Mouse (Mus musculus) liver, embryonic 12.5 days (tissue): ENCODE results near the gene Tcta. TPM values are rescaled to one million over a fixed set of nuclear protein-coding genes. Genes with fewer than 3 reads are reported as not detected.
A peak's percentile ranks its signal among the peaks of the same experiment; 100 is the strongest.
"Not testable (repeated sequence)": the region's sequence is repeated elsewhere in the genome, so short reads cannot be mapped to it uniquely, and the experiment has no call there.

Experiments
- ATAC-seq: fragments of 200-750 bp; cut with Nextera tagmentation; 2 replicates; pipeline ENCODE4 v1.8.0; 2017; ENCODE audit warnings: moderate number of reproducible peaks, mild to moderate bottlenecking, moderate library complexity
- H3K27ac ChIP-seq: fragments of 300-500 bp; sonication (generic); 2 replicates; pipeline ENCODE4 v1.5.1; 2016; ENCODE audit warnings: mild to moderate bottlenecking
- H3K27me3 ChIP-seq: fragments of 300-500 bp; sonication (generic); replicated peaks from 2 replicates; pipeline ENCODE4 v1.6.1; 2016; ENCODE audit warnings: mild to moderate bottlenecking, moderate library complexity
- H3K36me3 ChIP-seq: fragments of 300-500 bp; sonication (generic); 2 replicates; pipeline ENCODE4 v1.6.1; 2016; ENCODE audit warnings: mild to moderate bottlenecking, moderate library complexity
- H3K4me1 ChIP-seq: fragments of 300-500 bp; sonication (generic); 2 replicates; pipeline ENCODE4 v1.6.1; 2016
- H3K4me2 ChIP-seq: fragments of 300-500 bp; sonication (generic); 2 replicates; pipeline ENCODE4 v1.6.1; 2016; ENCODE audit warnings: mild to moderate bottlenecking, moderate library complexity
- H3K4me3 ChIP-seq: fragments of 300-500 bp; sonication (generic); 2 replicates; pipeline ENCODE4 v1.5.1; 2016; ENCODE audit warnings: mild to moderate bottlenecking, moderate library complexity
- H3K9ac ChIP-seq: fragments of 300-500 bp; sonication (generic); 2 replicates; pipeline ENCODE4 v1.6.1; 2016; ENCODE audit warnings: mild to moderate bottlenecking, moderate library complexity
- H3K9me3 ChIP-seq: fragments of 300-500 bp; sonication (generic); replicated peaks from 2 replicates; pipeline ENCODE4 v1.6.1; 2016; ENCODE audit warnings: mild to moderate bottlenecking, moderate library complexity
- WGBS: fragments of 180-500 bp; shearing (Covaris S2); methylation state at CpG from one replicate; pipeline ENCODE4 v1.1.7; 2016; ENCODE audit not compliant: insufficient replicate concordance; 5-methylcytosine and 5-hydroxymethylcytosine counted together
- polyA plus RNA-seq: library from polyadenylated mRNA; unstranded; fragments of >200 nt; fragmentation: Nextera tagmentation; extraction: Ambion mirVana; gene quantifications from 2 replicates; pipeline ENCODE4 v1.2.1, GENCODE M21; 2016

The Tcta gene
- polyA plus RNA-seq, 1 experiment from 2014 or later, result 13.4 TPM

- no peaks in the 10 kb centered on the region for H3K9me3 ChIP-seq
- H3K4me3 ChIP-seq, result peak overlapping the region; percentile 94
- 8% methylated on average over 12 of the region's 12 CpGs for whole genome bisulfite sequencing
- H3K36me3 ChIP-seq, result peaks cover 43% of the 10 kb centered on the region
- no peak for ATAC-seq
- H3K9ac ChIP-seq, result peak overlapping the region; percentile 99
- peaks cover 58% of the 10 kb centered on the region for H3K4me1 ChIP-seq
- no peaks in the 10 kb centered on the region for H3K27me3 ChIP-seq
- H3K4me2 ChIP-seq, result peak overlapping the region; percentile 92
- H3K27ac ChIP-seq, result peak overlapping the region; percentile 100
These were observed 1.3 kb upstream of the Tcta start for GRCm38 (mm10) chr9:108307021-108307807.

GRCm38 (mm10) chr9:108306571-108306980, 616 bp upstream of the Tcta start:
- WGBS, result under 1% methylated on average over 51 of the region's 51 CpGs

GRCm38 (mm10) chr9:108305170-108305569, 790 bp downstream of the Tcta start:
- Histone ChIP-seq H3K4me1 (peaks cover 43% of the 10 kb centered on the region), H3K9ac (peak overlapping the region; percentile 92), H3K27ac (peak overlapping the region; percentile 100), H3K9me3 (no peaks in the 10 kb centered on the region), H3K4me3 (peak overlapping the region; percentile 94), H3K36me3 (peaks cover 36% of the 10 kb centered on the region), H3K27me3 (no peaks in the 10 kb centered on the region), H3K4me2 (peak overlapping the region; percentile 92)
- WGBS, result 0% methylated on average over 1 of the region's 1 CpGs
- no peak; the same call in 1 of the 2 replicates for ATAC-seq

More at GRCm38 (mm10) chr9:108306571-108306980, 616 bp upstream of the Tcta start:
- peak overlapping the region; percentile 100 for H3K27ac ChIP-seq
- ATAC-seq, result peak; percentile 79
- no peaks in the 10 kb centered on the region for H3K27me3 ChIP-seq
- H3K4me3 ChIP-seq, result peak overlapping the region; percentile 94
- peaks cover 42% of the 10 kb centered on the region for H3K36me3 ChIP-seq
- peak overlapping the region; percentile 92 for H3K4me2 ChIP-seq
- peaks cover 52% of the 10 kb centered on the region for H3K4me1 ChIP-seq
- H3K9me3 ChIP-seq, result no peaks in the 10 kb centered on the region
- H3K9ac ChIP-seq, result peak overlapping the region; percentile 99

- no peaks in the 10 kb centered on the region for H3K9me3 ChIP-seq
- peak overlapping the region; percentile 92 for H3K9ac ChIP-seq
- WGBS, result 43% methylated on average over 4 of the region's 4 CpGs
- H3K27me3 ChIP-seq, result no peaks in the 10 kb centered on the region
- H3K4me1 ChIP-seq, result peaks cover 38% of the 10 kb centered on the region
- peaks cover 32% of the 10 kb centered on the region for H3K36me3 ChIP-seq
- ATAC-seq, result no peak
- H3K27ac ChIP-seq, result peak overlapping the region; percentile 100
- H3K4me3 ChIP-seq, result peak overlapping the region; percentile 94
- peak overlapping the region; percentile 92 for H3K4me2 ChIP-seq
These were observed 1.2 kb downstream of the Tcta start for GRCm38 (mm10) chr9:108304716-108305115.

- no peak for ATAC-seq
- H3K4me2 ChIP-seq, result no peak overlapping the region
- 0 out of 2 replicates have a peak overlapping the region, but pooled peaks have one; percentile 5 for H3K27ac ChIP-seq
- H3K9me3 ChIP-seq, result no peaks in the 10 kb centered on the region
- H3K4me1 ChIP-seq, result peaks cover 19% of the 10 kb centered on the region
- no peaks in the 10 kb centered on the region for H3K27me3 ChIP-seq
- no peak overlapping the region for H3K9ac ChIP-seq
- H3K4me3 ChIP-seq, result no peak overlapping the region
- peaks cover 25% of the 10 kb centered on the region for H3K36me3 ChIP-seq
- 76% methylated on average over 3 of the region's 3 CpGs for WGBS
These were observed 4.1 kb downstream of the Tcta start for GRCm38 (mm10) chr9:108301853-108302252.

- Histone ChIP-seq H3K4me3 (peak within 1 kb of the TSS; percentile 33), H3K27me3 (0 out of 2 replicates have a peak, but pooled peaks cover 4% of the 10 kb centered on the region), H3K4me2 (peak within 1 kb of the TSS; percentile 39), H3K9me3 (no peaks in the 10 kb centered on the region), H3K9ac (0 out of 2 replicates have a peak within 1 kb of the TSS, but pooled peaks have one; percentile 22), H3K36me3 (peaks cover 4% of the 10 kb centered on the region; the same call in 1 of the 2 replicates), H3K4me1 (peaks cover 3% of the 10 kb centered on the region; the same call in 1 of the 2 replicates), H3K27ac (peak within 1 kb of the TSS; percentile 61)
- 51% methylated on average over 18 of the region's 18 CpGs for WGBS
- peak; percentile 69 for ATAC-seq
These were observed 9.3 kb downstream of the Tcta start, which contains the start of gene Amt for GRCm38 (mm10) chr9:108296453-108297355. Amt (plus strand) TSS chr9:108296853.

- H3K4me3 ChIP-seq, result peak overlapping the region; percentile 66
- no peaks in the 10 kb centered on the region for H3K9me3 ChIP-seq
- 0 out of 2 replicates have a peak, but pooled peaks cover 2% of the 10 kb centered on the region for H3K27me3 ChIP-seq
- no peak overlapping the region for H3K9ac ChIP-seq
- WGBS, result 47% methylated on average over 6 of the region's 6 CpGs
- H3K36me3 ChIP-seq, result no peaks in the 10 kb centered on the region
- H3K4me2 ChIP-seq, result peak overlapping the region; percentile 78
- ATAC-seq, result no peak
- H3K27ac ChIP-seq, result no peak overlapping the region
- H3K4me1 ChIP-seq, result peaks cover 20% of the 10 kb centered on the region
These were observed 15.2 kb downstream of the Tcta start for GRCm38 (mm10) chr9:108290773-108291172.

- Histone ChIP-seq H3K36me3 (no peaks in the 10 kb centered on the region), H3K9me3 (no peaks in the 10 kb centered on the region), H3K9ac (peak within 1 kb of the TSS; percentile 70), H3K27me3 (no peaks in the 10 kb centered on the region), H3K4me3 (peak within 1 kb of the TSS; percentile 66), H3K4me1 (peaks cover 20% of the 10 kb centered on the region), H3K27ac (peak within 1 kb of the TSS; percentile 66), H3K4me2 (peak within 1 kb of the TSS; percentile 78)
- 2% methylated on average over 32 of the region's 32 CpGs for WGBS
- ATAC-seq, result peak; percentile 98
These were observed 15.8 kb downstream of the Tcta start, which contains the start of gene Nicn1 for GRCm38 (mm10) chr9:108290016-108290750. Nicn1 (plus strand) TSS chr9:108290429.

GRCm38 (mm10) chr9:108289347-108289746, 16.6 kb downstream of the Tcta start:
- peak overlapping the region; percentile 66; the same call in 1 of the 2 replicates for H3K27ac ChIP-seq

GRCm38 (mm10) chr9:108287526-108288238, 18.3 kb downstream of the Tcta start:
- H3K4me3 ChIP-seq, H3K4me2 ChIP-seq, H3K36me3 ChIP-seq, H3K27ac ChIP-seq, H3K9ac ChIP-seq, H3K9me3 ChIP-seq, H3K27me3 ChIP-seq, ATAC-seq: not testable (repeated sequence)
- peaks cover 23% of the 10 kb centered on the region for H3K4me1 ChIP-seq
- 80% methylated on average over 4 of the region's 6 CpGs for WGBS

More at GRCm38 (mm10) chr9:108289347-108289746, 16.6 kb downstream of the Tcta start:
- no peaks in the 10 kb centered on the region for H3K9me3 ChIP-seq
- 61% methylated on average over 2 of the region's 2 CpGs for WGBS
- no peaks in the 10 kb centered on the region for H3K36me3 ChIP-seq
- peak overlapping the region; percentile 70; the same call in 1 of the 2 replicates for H3K9ac ChIP-seq
- peak overlapping the region; percentile 66 for H3K4me3 ChIP-seq
- H3K27me3 ChIP-seq, result no peaks in the 10 kb centered on the region
- ATAC-seq, result no peak
- H3K4me1 ChIP-seq, result peaks cover 23% of the 10 kb centered on the region
- peak overlapping the region; percentile 78 for H3K4me2 ChIP-seq
